Mouse (Mus musculus) midbrain, embryonic 11.5 days (tissue): ENCODE data around the gene Gas7. TPM values are rescaled to one million over a fixed set of nuclear protein-coding genes. Genes with fewer than 3 reads are reported as not detected.
A peak's percentile ranks its signal among the peaks of the same experiment; 100 is the strongest.

Experiments
- ATAC-seq: fragments of 200-750 bp; cut with Nextera tagmentation; 2 replicates; pipeline ENCODE4 v1.8.0; 2017; ENCODE audit warnings: moderate TSS enrichment, moderate library complexity; ENCODE audit not compliant: low FRiP score
- DNase-seq: peaks from one replicate; pipeline ENCODE4 v3.0.0; 2015; ENCODE audit warnings: low spot score; ENCODE audit errors: missing footprints
- H3K27ac ChIP-seq: fragments of 300-500 bp; sonication (generic); 2 replicates; pipeline ENCODE4 v1.5.1; 2014; ENCODE audit warnings: low read depth, low read length
- H3K27me3 ChIP-seq: fragments of 300-500 bp; sonication (generic); 2 replicates; pipeline ENCODE4 v1.6.1; 2014; ENCODE audit warnings: mild to moderate bottlenecking, low read length, moderate library complexity, mixed read lengths; ENCODE audit not compliant: control insufficient read depth, insufficient read depth
- H3K36me3 ChIP-seq: fragments of 300-500 bp; sonication (generic); 2 replicates; pipeline ENCODE4 v1.6.1; 2014; ENCODE audit warnings: mild to moderate bottlenecking, low read length, moderate library complexity, mixed read lengths; ENCODE audit not compliant: control insufficient read depth, insufficient read depth
- H3K4me1 ChIP-seq: fragments of 300-500 bp; sonication (generic); 2 replicates; pipeline ENCODE4 v1.6.1; 2014; ENCODE audit warnings: low read length; ENCODE audit not compliant: control insufficient read depth, insufficient read depth
- H3K4me2 ChIP-seq: fragments of 300-500 bp; sonication (generic); 2 replicates; pipeline ENCODE4 v1.6.1; 2014; ENCODE audit warnings: mild to moderate bottlenecking, moderate library complexity
- H3K4me3 ChIP-seq: fragments of 300-500 bp; sonication (generic); 2 replicates; pipeline ENCODE4 v1.5.1; 2014; ENCODE audit warnings: low read depth, low read length
- H3K9ac ChIP-seq: fragments of 300-500 bp; sonication (generic); 2 replicates; pipeline ENCODE4 v1.6.1; 2014; ENCODE audit warnings: low read length
- H3K9me3 ChIP-seq: fragments of 300-500 bp; sonication (generic); 2 replicates; pipeline ENCODE4 v1.6.1; 2016; ENCODE audit warnings: low read length; ENCODE audit not compliant: control insufficient read depth
- WGBS: fragments of 180-500 bp; shearing (Covaris S2); extraction: QIAGEN DNeasy Blood & Tissue Kit; methylation state at CpG from one replicate; pipeline ENCODE4 v1.1.7; 2014; 5-methylcytosine and 5-hydroxymethylcytosine counted together
- polyA plus RNA-seq: library from polyadenylated mRNA; unstranded; fragments of >200 nt; fragmentation: Nextera tagmentation; extraction: Ambion mirVana; gene quantifications from 2 replicates; pipeline ENCODE4 v1.2.1, GENCODE M21; 2014

Gas7 gene
- polyA plus RNA-seq, 1 experiment from 2014 or later, result 2.8 TPM

GRCm38 (mm10) chr11:67445058-67445825 lies 10.0 kb upstream of the Gas7 start:
- Histone ChIP-seq H3K4me2 (no peak overlapping the region), H3K36me3 (no peaks in the 10 kb centered on the region), H3K27me3 (no peaks in the 10 kb centered on the region), H3K9me3 (no peaks in the 10 kb centered on the region), H3K4me3 (no peak overlapping the region), H3K27ac (no peak overlapping the region), H3K9ac (no peak overlapping the region), H3K4me1 (no peaks in the 10 kb centered on the region)
- 57% methylated on average over 14 of the region's 14 CpGs for WGBS
- DNase-seq (peak; percentile 69), ATAC-seq (no peak)

- Histone ChIP-seq H3K27me3 (peaks cover 7% of the 10 kb centered on the region; the same call in 1 of the 2 replicates), H3K4me2 (no peak overlapping the region), H3K4me3 (no peak overlapping the region), H3K9me3 (no peaks in the 10 kb centered on the region), H3K36me3 (no peaks in the 10 kb centered on the region), H3K4me1 (no peaks in the 10 kb centered on the region; the same call in 1 of the 2 replicates), H3K27ac (no peak overlapping the region), H3K9ac (no peak overlapping the region)
- DNase-seq (no peak), ATAC-seq (no peak)
- WGBS, result 85% methylated on average over 5 of the region's 5 CpGs
These were observed 3.7 kb upstream of the Gas7 start for GRCm38 (mm10) chr11:67451525-67451924.

GRCm38 (mm10) chr11:67455527-67455981 lies 317 bp downstream of the Gas7 start:
- peak overlapping the region; percentile 71 for H3K9ac ChIP-seq
- WGBS, result 1% methylated on average over 39 of the region's 42 CpGs
- peak overlapping the region; percentile 99 for H3K4me2 ChIP-seq
- no peaks in the 10 kb centered on the region for H3K36me3 ChIP-seq
- no peaks in the 10 kb centered on the region for H3K9me3 ChIP-seq
- H3K4me1 ChIP-seq, result no peaks in the 10 kb centered on the region; the same call in 1 of the 2 replicates
- peaks cover 13% of the 10 kb centered on the region; the same call in 1 of the 2 replicates for H3K27me3 ChIP-seq
- ATAC-seq (peak; percentile 75), DNase-seq (peak; percentile 95)
- peak overlapping the region; percentile 71 for H3K4me3 ChIP-seq
- no peak overlapping the region for H3K27ac ChIP-seq

GRCm38 (mm10) chr11:67456029-67456428 lies 792 bp downstream of the Gas7 start:
- Histone ChIP-seq H3K9ac (no peak overlapping the region), H3K9me3 (no peaks in the 10 kb centered on the region), H3K27me3 (peaks cover 13% of the 10 kb centered on the region; the same call in 1 of the 2 replicates), H3K4me2 (peak overlapping the region; percentile 99), H3K4me1 (no peaks in the 10 kb centered on the region; the same call in 1 of the 2 replicates), H3K27ac (no peak overlapping the region), H3K4me3 (peak overlapping the region; percentile 71), H3K36me3 (no peaks in the 10 kb centered on the region)
- 14% methylated on average over 7 of the region's 7 CpGs for WGBS
- no peak for DNase-seq
- ATAC-seq, result peak; percentile 10; the same call in 1 of the 2 replicates

GRCm38 (mm10) chr11:67458171-67458570 lies 2.9 kb downstream of the Gas7 start:
- peaks cover 13% of the 10 kb centered on the region; the same call in 1 of the 2 replicates for H3K27me3 ChIP-seq
- no peaks in the 10 kb centered on the region for H3K36me3 ChIP-seq
- ATAC-seq (no peak), DNase-seq (no peak)
- H3K27ac ChIP-seq, result no peak overlapping the region
- no peak overlapping the region for H3K4me3 ChIP-seq
- no peaks in the 10 kb centered on the region; the same call in 1 of the 2 replicates for H3K4me1 ChIP-seq
- no peak overlapping the region for H3K9ac ChIP-seq
- no peak overlapping the region for H3K4me2 ChIP-seq
- 40% methylated on average over 2 of the region's 2 CpGs for WGBS
- H3K9me3 ChIP-seq, result no peaks in the 10 kb centered on the region

GRCm38 (mm10) chr11:67467132-67467531 lies 11.9 kb downstream of the Gas7 start:
- Histone ChIP-seq H3K9ac (no peak overlapping the region), H3K27ac (no peak overlapping the region), H3K36me3 (no peaks in the 10 kb centered on the region), H3K4me1 (no peaks in the 10 kb centered on the region), H3K4me2 (no peak overlapping the region), H3K4me3 (no peak overlapping the region), H3K27me3 (no peaks in the 10 kb centered on the region), H3K9me3 (no peaks in the 10 kb centered on the region)
- ATAC-seq (no peak), DNase-seq (no peak)
- WGBS, result 76% methylated on average over 4 of the region's 4 CpGs

- H3K27ac ChIP-seq, result no peak overlapping the region
- no peaks in the 10 kb centered on the region for H3K4me1 ChIP-seq
- no peak overlapping the region for H3K9ac ChIP-seq
- no peaks in the 10 kb centered on the region for H3K27me3 ChIP-seq
- no peaks in the 10 kb centered on the region for H3K9me3 ChIP-seq
- ATAC-seq (no peak), DNase-seq (no peak)
- no peak overlapping the region for H3K4me3 ChIP-seq
- 57% methylated on average over 7 of the region's 7 CpGs for WGBS
- no peaks in the 10 kb centered on the region for H3K36me3 ChIP-seq
- H3K4me2 ChIP-seq, result no peak overlapping the region
These were observed 13.6 kb downstream of the Gas7 start for GRCm38 (mm10) chr11:67468846-67469245.

- H3K4me1 ChIP-seq, result no peaks in the 10 kb centered on the region
- 68% methylated on average over 5 of the region's 5 CpGs for WGBS
- H3K9me3 ChIP-seq, result no peaks in the 10 kb centered on the region
- H3K36me3 ChIP-seq, result no peaks in the 10 kb centered on the region
- H3K4me2 ChIP-seq, result no peak overlapping the region
- DNase-seq (peak; percentile 33), ATAC-seq (no peak)
- no peaks in the 10 kb centered on the region for H3K27me3 ChIP-seq
- no peak overlapping the region for H3K9ac ChIP-seq
- no peak overlapping the region for H3K27ac ChIP-seq
- H3K4me3 ChIP-seq, result no peak overlapping the region
These were observed 19.4 kb downstream of the Gas7 start for GRCm38 (mm10) chr11:67474590-67474989.

- WGBS, result 45% methylated on average over 4 of the region's 4 CpGs
- Histone ChIP-seq H3K36me3 (no peaks in the 10 kb centered on the region), H3K9me3 (no peaks in the 10 kb centered on the region), H3K4me3 (no peak overlapping the region), H3K27ac (no peak overlapping the region), H3K27me3 (no peaks in the 10 kb centered on the region), H3K4me1 (no peaks in the 10 kb centered on the region), H3K9ac (no peak overlapping the region), H3K4me2 (no peak overlapping the region)
- ATAC-seq, result no peak
- DNase-seq, result no peak
These were observed 24.3 kb downstream of the Gas7 start for GRCm38 (mm10) chr11:67479534-67479933.
